Mouse (Mus musculus) embryonic facial prominence, embryonic 12.5 days (tissue): Measurements from ENCODE around the gene Gamt. TPM values are rescaled to one million over a fixed set of nuclear protein-coding genes. Genes with fewer than 3 reads are reported as not detected.

Source experiments
- ATAC-seq: fragments of 200-750 bp; cut with Nextera tagmentation; 2 replicates; pipeline ENCODE4 v1.8.0; 2017; ENCODE audit not compliant: insufficient number of reproducible peaks, insufficient read depth, low FRiP score, low TSS enrichment
- H3K27ac ChIP-seq: fragments of 300-500 bp; sonication (generic); 2 replicates; pipeline ENCODE4 v1.5.1; 2016; ENCODE audit warnings: mild to moderate bottlenecking
- H3K27me3 ChIP-seq: fragments of 300-500 bp; sonication (generic); 2 replicates; pipeline ENCODE4 v1.6.1; 2016; ENCODE audit warnings: mild to moderate bottlenecking, moderate library complexity
- H3K36me3 ChIP-seq: fragments of 300-500 bp; sonication (generic); 2 replicates; pipeline ENCODE4 v1.6.1; 2016; ENCODE audit warnings: mild to moderate bottlenecking
- H3K4me1 ChIP-seq: fragments of 300-500 bp; sonication (generic); 2 replicates; pipeline ENCODE4 v1.6.1; 2016
- H3K4me2 ChIP-seq: fragments of 300-500 bp; sonication (generic); replicated peaks from 2 replicates; pipeline ENCODE4 v1.6.1; 2016; ENCODE audit warnings: mild to moderate bottlenecking, moderate library complexity
- H3K4me3 ChIP-seq: fragments of 300-500 bp; sonication (generic); 2 replicates; pipeline ENCODE4 v1.5.1; 2016; ENCODE audit warnings: mild to moderate bottlenecking
- H3K9ac ChIP-seq: fragments of 300-500 bp; sonication (generic); 2 replicates; pipeline ENCODE4 v1.6.1; 2016; ENCODE audit warnings: mild to moderate bottlenecking, moderate library complexity
- H3K9me3 ChIP-seq: fragments of 300-500 bp; sonication (generic); 2 replicates; pipeline ENCODE4 v1.6.1; 2016; ENCODE audit warnings: mild to moderate bottlenecking, moderate library complexity
- WGBS: fragments of 180-500 bp; shearing (Covaris S2); methylation state at CpG from one replicate; pipeline ENCODE4 v1.1.7; 2016; 5-methylcytosine and 5-hydroxymethylcytosine counted together
- polyA plus RNA-seq: library from polyadenylated mRNA; unstranded; fragments of >200 nt; fragmentation: Nextera tagmentation; extraction: Ambion mirVana; gene quantifications from 2 replicates; pipeline ENCODE4 v1.2.1, GENCODE M21; 2016

Gamt gene
- polyA plus RNA-seq, 1 experiment from 2014 or later, result 33.8 TPM

GRCm38 (mm10) chr10:80297526-80298133 lies 36.8 kb upstream of the Gamt start:
- H3K4me1 ChIP-seq, result peaks cover 45% of the 10 kb centered on the region
- no peak overlapping the region for H3K27ac ChIP-seq
- ATAC-seq, result no peak
- H3K36me3 ChIP-seq, result peaks cover 19% of the 10 kb centered on the region
- no peak overlapping the region for H3K4me3 ChIP-seq
- no peak overlapping the region for H3K4me2 ChIP-seq
- WGBS, result 72% methylated on average over 8 of the region's 8 CpGs
- H3K9ac ChIP-seq, result no peak overlapping the region
- no peaks in the 10 kb centered on the region for H3K9me3 ChIP-seq
- H3K27me3 ChIP-seq, result peaks cover 62% of the 10 kb centered on the region

- H3K4me1 ChIP-seq, result peaks cover 38% of the 10 kb centered on the region
- 68% methylated on average over 5 of the region's 5 CpGs for WGBS
- H3K27me3 ChIP-seq, result peaks cover 54% of the 10 kb centered on the region
Measured at GRCm38 (mm10) chr10:80296824-80297223, 36.0 kb upstream of the Gamt start.

GRCm38 (mm10) chr10:80295618-80296425 lies 35.0 kb upstream of the Gamt start, which contains the start of gene Apc2:
Apc2 (plus strand) TSS chr10:80295977.
- Histone ChIP-seq H3K4me2 (peak within 1 kb of the TSS; percentile 75), H3K36me3 (peaks cover 19% of the 10 kb centered on the region), H3K9ac (peak within 1 kb of the TSS; percentile 48), H3K4me3 (peak within 1 kb of the TSS; percentile 43), H3K9me3 (no peaks in the 10 kb centered on the region), H3K27ac (peak within 1 kb of the TSS; percentile 83), H3K27me3 (peaks cover 44% of the 10 kb centered on the region), H3K4me1 (peaks cover 38% of the 10 kb centered on the region)
- peak; percentile 57 for ATAC-seq
- 2% methylated on average over 26 of the region's 26 CpGs for WGBS

More at GRCm38 (mm10) chr10:80296824-80297223, 36.0 kb upstream of the Gamt start:
- Histone ChIP-seq H3K9me3 (no peaks in the 10 kb centered on the region), H3K36me3 (peaks cover 19% of the 10 kb centered on the region), H3K4me2 (peak overlapping the region; percentile 75), H3K27ac (0 out of 2 replicates have a peak overlapping the region, but pooled peaks have one; percentile 46), H3K4me3 (peak overlapping the region; percentile 43; the same call in 1 of the 2 replicates), H3K9ac (peak overlapping the region; percentile 48; the same call in 1 of the 2 replicates)
- ATAC-seq, result no peak

- H3K4me2 ChIP-seq, result no peak overlapping the region
- no peak overlapping the region for H3K9ac ChIP-seq
- peaks cover 19% of the 10 kb centered on the region for H3K36me3 ChIP-seq
- H3K27ac ChIP-seq, result peak overlapping the region; percentile 41; the same call in 1 of the 2 replicates
- WGBS, result 51% methylated on average over 7 of the region's 7 CpGs
- H3K4me1 ChIP-seq, result peaks cover 38% of the 10 kb centered on the region
- no peak for ATAC-seq
- H3K4me3 ChIP-seq, result no peak overlapping the region
- H3K9me3 ChIP-seq, result no peaks in the 10 kb centered on the region
- peaks cover 35% of the 10 kb centered on the region for H3K27me3 ChIP-seq
Measured at GRCm38 (mm10) chr10:80294788-80295303, 34.0 kb upstream of the Gamt start.

- H3K36me3 ChIP-seq, result peaks cover 19% of the 10 kb centered on the region
- ATAC-seq, result no peak
- 63% methylated on average over 4 of the region's 4 CpGs for WGBS
- H3K4me3 ChIP-seq, result peak overlapping the region; percentile 99; the same call in 1 of the 2 replicates
- no peak overlapping the region for H3K4me2 ChIP-seq
- H3K27me3 ChIP-seq, result peaks cover 29% of the 10 kb centered on the region
- H3K9ac ChIP-seq, result no peak overlapping the region
- H3K27ac ChIP-seq, result 0 out of 2 replicates have a peak overlapping the region, but pooled peaks have one; percentile 36
- H3K9me3 ChIP-seq, result no peaks in the 10 kb centered on the region
- H3K4me1 ChIP-seq, result peaks cover 37% of the 10 kb centered on the region
Measured at GRCm38 (mm10) chr10:80294311-80294710, 33.5 kb upstream of the Gamt start.

- H3K9me3 ChIP-seq, result no peaks in the 10 kb centered on the region
- H3K4me3 ChIP-seq, result peak overlapping the region; percentile 99
- H3K9ac ChIP-seq, result peak overlapping the region; percentile 99
- peak overlapping the region; percentile 91 for H3K27ac ChIP-seq
- peaks cover 32% of the 10 kb centered on the region for H3K4me1 ChIP-seq
- peaks cover 19% of the 10 kb centered on the region for H3K27me3 ChIP-seq
- peaks cover 26% of the 10 kb centered on the region for H3K36me3 ChIP-seq
- 21% methylated on average over 14 of the region's 14 CpGs for WGBS
- H3K4me2 ChIP-seq, result peak overlapping the region; percentile 95
- no peak for ATAC-seq
Measured at GRCm38 (mm10) chr10:80293325-80293724, 32.5 kb upstream of the Gamt start.

GRCm38 (mm10) chr10:80292251-80293146 lies 31.7 kb upstream of the Gamt start, which contains the start of gene Rps15:
Rps15 (plus strand) TSS chr10:80292453.
- peaks cover 33% of the 10 kb centered on the region for H3K36me3 ChIP-seq
- peak; percentile 74; the same call in 1 of the 2 replicates for ATAC-seq
- H3K9me3 ChIP-seq, result no peaks in the 10 kb centered on the region
- peak within 1 kb of the TSS; percentile 91 for H3K27ac ChIP-seq
- peaks cover 11% of the 10 kb centered on the region for H3K27me3 ChIP-seq
- peak within 1 kb of the TSS; percentile 99 for H3K9ac ChIP-seq
- peak within 1 kb of the TSS; percentile 99 for H3K4me3 ChIP-seq
- whole genome bisulfite sequencing, result under 1% methylated on average over 71 of the region's 72 CpGs
- H3K4me1 ChIP-seq, result peaks cover 29% of the 10 kb centered on the region
- H3K4me2 ChIP-seq, result peak within 1 kb of the TSS; percentile 95

GRCm38 (mm10) chr10:80288657-80289056 lies 27.8 kb upstream of the Gamt start:
- H3K9ac ChIP-seq, result no peak overlapping the region
- H3K27me3 ChIP-seq, result no peaks in the 10 kb centered on the region
- H3K4me2 ChIP-seq, result no peak overlapping the region
- no peaks in the 10 kb centered on the region for H3K9me3 ChIP-seq
- 70% methylated on average over 8 of the region's 8 CpGs for whole genome bisulfite sequencing
- H3K36me3 ChIP-seq, result peaks cover 54% of the 10 kb centered on the region
- no peak for ATAC-seq
- no peak overlapping the region; the same call in 1 of the 2 replicates for H3K27ac ChIP-seq
- no peak overlapping the region for H3K4me3 ChIP-seq
- H3K4me1 ChIP-seq, result peaks cover 6% of the 10 kb centered on the region

GRCm38 (mm10) chr10:80288097-80288496 lies 27.3 kb upstream of the Gamt start:
- no peaks in the 10 kb centered on the region for H3K9me3 ChIP-seq
- H3K36me3 ChIP-seq, result peaks cover 56% of the 10 kb centered on the region
- H3K27ac ChIP-seq, result no peak overlapping the region
- no peak overlapping the region for H3K4me3 ChIP-seq
- no peaks in the 10 kb centered on the region for H3K27me3 ChIP-seq
- H3K4me2 ChIP-seq, result no peak overlapping the region
- peaks cover under 1% of the 10 kb centered on the region; the same call in 1 of the 2 replicates for H3K4me1 ChIP-seq
- ATAC-seq, result no peak
- 90% methylated on average over 12 of the region's 12 CpGs for WGBS
- H3K9ac ChIP-seq, result no peak overlapping the region

GRCm38 (mm10) chr10:80285222-80286070 lies 24.6 kb upstream of the Gamt start:
- H3K27ac ChIP-seq, result no peak overlapping the region
- H3K4me3 ChIP-seq, result no peak overlapping the region
- WGBS, result 76% methylated on average over 9 of the region's 15 CpGs
- ATAC-seq, result no peak
- H3K9me3 ChIP-seq, result no peaks in the 10 kb centered on the region
- H3K36me3 ChIP-seq, result peaks cover 82% of the 10 kb centered on the region
- H3K4me2 ChIP-seq, result no peak overlapping the region
- no peaks in the 10 kb centered on the region for H3K4me1 ChIP-seq
- no peaks in the 10 kb centered on the region for H3K27me3 ChIP-seq
- H3K9ac ChIP-seq, result 0 out of 2 replicates have a peak overlapping the region, but pooled peaks have one; percentile 8
